Mouse (Mus musculus) fibroblast of lung, adult 2 months (primary cell): ENCODE results near the gene Srm.

Experiments used
- DNase-seq: peaks from one replicate; pipeline ENCODE4 v3.0.0-alpha.2; 2011; ENCODE audit warnings: low read depth

The Srm gene

DNA sequence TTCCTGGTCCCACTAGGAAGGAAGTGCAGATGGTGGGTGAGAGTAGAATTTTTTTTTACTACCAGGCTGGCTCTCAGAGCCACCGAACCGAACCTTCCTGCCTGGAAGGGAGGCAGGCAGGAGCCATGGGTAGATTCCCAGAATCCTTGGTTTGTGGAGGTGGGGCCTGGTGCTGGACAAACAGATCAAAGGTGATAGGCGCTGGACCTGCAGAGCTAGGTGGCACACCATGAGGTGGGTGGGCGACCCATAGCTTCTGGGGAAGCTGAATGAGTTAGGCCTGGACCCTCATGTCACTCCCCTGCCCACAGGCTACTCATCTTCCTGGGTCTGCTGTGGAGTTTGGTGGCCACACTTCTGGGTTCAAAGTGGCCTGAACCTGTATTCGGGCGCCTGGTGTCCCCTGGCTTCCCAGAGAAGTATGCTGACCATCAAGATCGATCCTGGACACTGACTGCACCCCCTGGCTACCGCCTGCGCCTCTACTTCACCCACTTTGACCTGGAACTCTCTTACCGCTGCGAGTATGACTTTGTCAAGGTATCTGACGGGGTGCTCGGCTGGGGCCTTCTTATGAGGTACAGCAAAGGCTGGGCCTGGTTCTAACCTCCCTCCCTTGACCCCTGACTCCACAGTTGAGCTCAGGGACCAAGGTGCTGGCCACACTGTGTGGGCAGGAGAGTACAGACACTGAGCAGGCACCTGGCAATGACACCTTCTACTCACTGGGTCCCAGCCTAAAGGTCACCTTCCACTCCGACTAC lies 11.2 kb downstream of the Srm start, which contains the start of gene Masp2:
Gene Masp2 (plus strand): TSS at position 198 of the 764 bp plus-strand sequence.
- no peak for DNase-seq

DNA sequence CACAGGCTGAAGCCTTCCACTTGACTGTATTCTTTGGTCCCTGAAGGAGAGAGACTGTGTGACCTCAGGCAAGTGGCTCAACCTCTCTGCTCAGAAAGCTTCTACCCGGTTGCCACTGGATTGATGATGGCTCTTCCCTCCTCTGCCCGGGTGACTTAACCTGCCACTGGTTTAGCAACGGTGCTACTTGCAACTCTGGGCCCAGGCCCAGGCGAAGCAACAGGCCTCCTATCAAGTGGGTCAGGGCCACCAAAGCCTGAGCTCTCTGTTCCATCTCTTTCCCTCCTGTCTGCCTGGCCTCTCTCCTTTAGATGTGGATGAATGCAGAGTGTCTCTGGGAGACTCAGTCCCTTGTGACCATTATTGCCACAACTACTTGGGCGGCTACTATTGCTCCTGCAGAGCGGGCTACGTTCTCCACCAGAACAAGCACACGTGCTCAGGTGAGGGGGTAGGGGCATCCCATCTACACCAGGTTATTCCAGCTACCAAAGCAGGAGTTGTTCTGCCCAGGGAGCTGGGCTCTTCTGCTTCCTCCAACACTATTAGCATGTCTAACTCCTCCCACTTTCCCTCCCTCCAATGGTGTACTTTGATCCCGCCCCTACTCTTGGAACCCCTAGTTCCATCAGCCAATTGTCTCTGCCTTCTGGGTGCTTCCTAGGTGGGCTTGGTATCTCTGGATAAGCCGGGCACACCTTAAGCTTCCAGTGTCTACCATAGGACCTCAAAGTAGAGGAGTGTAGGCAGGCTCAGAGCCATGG lies 12.3 kb downstream of the Srm start:
- DNase-seq, result no peak

DNA sequence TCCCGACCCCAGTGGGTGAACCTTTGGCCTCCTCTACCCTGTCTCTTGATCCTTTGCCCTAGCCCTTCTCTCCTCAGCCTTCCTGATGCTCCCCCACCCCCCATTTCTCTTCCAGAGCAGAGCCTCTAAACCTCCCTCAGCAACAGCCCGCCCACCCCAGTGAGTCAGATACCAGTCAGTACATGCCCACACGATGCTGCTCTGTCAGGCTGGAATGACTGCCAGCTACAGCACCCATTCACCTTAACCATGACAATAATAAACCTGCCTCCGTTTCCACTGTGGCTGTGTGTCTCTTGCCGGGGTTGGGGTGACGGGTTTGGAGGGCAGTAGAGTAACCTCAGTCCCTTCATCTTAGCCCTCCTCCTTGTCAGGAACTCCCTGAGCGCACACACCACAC lies 12.8 kb downstream of the Srm start:
- no peak for DNase-seq

DNA sequence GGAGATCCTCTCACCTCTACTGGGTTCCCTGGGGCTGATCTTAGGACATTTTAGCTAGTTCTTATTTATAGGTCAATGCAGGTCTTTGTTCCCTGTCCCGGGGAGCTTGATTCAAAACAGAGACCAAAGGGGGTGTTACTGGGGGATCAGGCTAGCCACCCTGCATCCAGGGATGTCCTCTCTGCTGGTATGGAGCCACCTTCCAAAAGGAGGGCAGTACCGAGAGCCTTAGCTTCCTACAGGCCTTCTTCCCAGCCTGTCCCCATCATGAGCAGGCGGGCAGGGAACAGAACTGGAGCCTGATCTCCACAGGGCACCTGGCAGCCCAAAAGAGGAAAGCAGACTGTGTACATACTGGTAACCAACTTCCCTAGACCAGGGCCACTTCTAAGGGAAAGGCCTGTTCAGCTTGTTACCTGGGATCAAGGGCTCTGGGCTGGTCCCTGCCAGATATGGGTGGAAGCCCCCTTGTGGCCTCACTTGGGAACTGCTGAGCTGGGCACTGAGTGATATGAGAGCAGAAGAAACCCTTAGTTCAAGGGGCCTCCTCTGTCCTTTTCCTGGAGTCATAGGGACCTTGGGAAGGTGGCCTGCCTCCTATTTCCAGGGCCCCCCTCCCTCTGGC lies 13.3 kb downstream of the Srm start:
- DNase-seq, result no peak

DNA sequence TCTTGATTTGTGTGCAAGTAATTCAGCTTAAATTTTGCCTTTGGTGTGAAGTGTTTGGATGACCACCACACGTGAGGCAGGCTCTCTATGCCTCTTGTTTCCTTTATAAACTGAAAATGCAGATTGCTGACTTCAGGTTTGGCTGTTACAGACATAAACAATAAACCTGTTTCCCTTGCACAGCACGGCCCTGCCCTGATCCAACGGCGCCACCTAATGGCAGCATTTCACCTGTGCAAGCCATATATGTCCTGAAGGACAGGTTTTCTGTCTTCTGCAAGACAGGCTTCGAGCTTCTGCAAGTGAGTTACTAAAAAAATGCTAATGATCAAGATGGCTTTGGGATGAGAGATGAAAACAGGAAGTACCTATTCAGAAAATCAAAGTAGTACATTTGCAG lies 16.5 kb downstream of the Srm start:
- DNase-seq, result no peak

DNA sequence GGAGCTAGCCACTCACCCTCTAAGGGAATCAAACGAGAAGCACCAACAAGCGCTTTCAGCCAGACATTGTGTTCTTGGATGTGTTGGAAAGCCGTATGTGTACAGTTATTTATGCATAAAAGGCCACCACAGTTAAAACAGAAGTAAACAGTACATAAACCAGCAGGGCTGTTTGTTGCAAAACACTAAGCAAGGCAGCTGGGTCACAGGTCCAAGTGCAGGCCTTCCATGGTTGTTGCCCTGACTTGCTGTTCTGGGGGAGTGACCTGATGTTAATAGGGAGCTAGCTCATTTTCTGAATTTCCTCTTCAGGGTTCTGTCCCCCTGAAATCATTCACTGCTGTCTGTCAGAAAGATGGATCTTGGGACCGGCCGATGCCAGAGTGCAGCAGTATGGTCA lies 18.5 kb downstream of the Srm start:
- DNase-seq, result no peak

DNA sequence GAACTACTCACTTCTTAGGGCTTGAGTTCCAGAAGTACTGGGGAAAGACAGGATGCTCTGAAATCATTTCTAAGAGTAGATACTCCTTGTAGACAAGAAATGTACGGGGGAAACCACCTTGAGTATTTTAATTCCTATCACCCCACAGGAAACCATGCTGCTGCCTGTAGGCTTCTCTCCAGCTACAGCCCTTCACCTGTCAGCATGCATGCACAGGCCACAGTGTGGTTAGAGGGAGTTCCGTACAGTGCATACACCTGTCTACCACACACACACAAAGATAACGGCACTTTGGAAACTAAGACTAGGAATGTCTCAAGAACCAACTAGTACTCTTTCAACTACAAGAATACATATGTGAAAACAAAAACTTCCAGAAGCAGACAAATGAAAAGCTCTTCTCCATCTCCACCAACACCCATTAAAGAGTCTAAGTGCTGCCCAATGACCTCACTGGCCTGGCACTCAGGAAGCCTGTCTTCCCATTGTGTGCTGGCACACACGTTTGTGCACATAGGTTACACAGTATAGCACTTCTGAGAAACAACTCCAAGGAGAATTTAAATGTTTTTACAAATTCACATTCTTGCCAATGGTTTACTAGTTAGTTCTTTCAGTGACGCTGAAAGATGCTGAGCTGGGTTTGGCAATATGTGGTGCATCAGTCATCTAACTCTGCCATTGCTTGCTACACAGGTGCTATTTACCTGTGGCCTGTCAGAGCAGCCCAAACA lies 19.5 kb downstream of the Srm start:
- DNase-seq, result no peak

DNA sequence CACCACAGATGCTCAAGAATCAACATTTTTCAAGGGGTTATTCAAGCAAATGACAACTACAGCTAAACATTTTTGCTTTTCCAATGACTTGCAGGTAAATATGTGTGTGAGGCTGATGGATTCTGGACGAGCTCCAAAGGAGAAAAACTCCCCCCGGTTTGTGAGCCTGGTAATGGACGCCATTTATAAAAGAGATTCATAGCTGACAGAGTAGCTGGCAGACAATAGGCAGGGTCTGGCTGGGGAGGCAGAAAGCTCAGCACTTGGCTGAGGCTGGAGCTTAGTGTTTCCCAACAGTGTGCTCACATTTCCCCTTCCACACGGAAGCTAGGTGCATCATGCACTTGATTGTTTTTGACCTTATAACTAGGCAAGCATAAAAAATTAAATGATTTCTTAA lies 21.3 kb downstream of the Srm start:
- no peak for DNase-seq

DNA sequence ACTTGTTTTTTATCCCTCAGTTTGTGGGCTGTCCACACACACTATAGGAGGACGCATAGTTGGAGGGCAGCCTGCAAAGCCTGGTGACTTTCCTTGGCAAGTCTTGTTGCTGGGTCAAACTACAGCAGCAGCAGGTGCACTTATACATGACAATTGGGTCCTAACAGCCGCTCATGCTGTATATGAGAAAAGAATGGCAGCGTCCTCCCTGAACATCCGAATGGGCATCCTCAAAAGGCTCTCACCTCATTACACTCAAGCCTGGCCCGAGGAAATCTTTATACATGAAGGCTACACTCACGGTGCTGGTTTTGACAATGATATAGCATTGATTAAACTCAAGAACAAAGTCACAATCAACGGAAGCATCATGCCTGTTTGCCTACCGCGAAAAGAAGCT lies 22.4 kb downstream of the Srm start:
- no peak for DNase-seq

DNA sequence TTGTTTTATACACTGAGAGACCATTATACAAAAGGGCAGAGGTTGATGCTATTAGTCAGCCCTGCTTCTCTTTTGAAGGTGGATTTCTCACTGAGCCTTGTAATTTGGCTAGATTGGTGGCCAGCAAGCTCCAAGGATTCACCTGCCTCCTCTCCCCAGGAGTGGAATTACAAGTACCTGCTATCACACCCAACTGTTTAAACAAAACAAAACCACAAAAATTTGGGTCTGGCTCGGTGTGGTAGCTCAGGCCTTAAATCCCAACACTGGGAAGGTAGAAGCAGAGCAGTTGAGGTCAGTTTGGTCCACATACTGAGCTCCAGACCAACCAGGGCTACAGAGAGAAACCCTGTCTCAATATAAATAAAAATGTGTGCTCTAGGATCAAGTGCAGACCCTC lies 28.5 kb downstream of the Srm start:
- no peak for DNase-seq

DNA sequence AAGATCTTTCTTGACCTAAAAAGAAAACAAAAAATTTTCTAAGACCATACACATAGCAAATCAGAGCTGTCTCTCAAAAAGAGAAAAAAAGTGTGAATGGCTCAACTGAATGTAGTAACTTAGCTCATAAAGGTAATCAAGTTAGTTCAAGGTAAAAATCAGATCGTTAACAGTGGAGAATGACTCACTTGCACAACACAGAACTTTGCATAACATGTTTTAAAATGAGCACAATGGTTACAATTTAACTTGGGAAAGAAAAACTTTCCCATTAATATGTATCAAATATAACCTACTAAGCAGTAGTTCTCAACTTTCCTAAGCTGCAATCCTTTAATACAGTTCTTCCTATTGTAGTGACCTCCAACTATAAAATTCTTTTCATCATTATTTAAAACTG lies 29.4 kb downstream of the Srm start:
- no peak for DNase-seq

DNA sequence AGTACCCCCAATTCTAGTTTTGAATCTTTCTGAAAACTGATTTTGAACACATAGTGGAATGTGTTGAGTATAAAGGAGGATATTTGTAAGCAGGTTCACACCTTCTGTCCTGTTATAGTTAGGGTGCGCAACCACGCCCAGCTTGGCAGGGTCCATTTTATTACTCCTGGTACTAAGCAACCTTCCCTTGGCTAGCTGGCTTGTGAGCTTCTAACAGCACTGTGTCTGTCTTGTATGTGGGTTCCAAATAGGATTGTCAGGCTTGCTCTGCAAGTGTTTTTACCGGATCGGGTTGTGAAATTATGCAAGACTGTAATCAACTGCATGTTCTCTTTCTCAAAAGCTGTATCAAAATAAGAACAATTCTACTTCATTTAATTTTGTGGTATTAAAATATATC lies 31.2 kb downstream of the Srm start:
- DNase-seq, result no peak

DNA sequence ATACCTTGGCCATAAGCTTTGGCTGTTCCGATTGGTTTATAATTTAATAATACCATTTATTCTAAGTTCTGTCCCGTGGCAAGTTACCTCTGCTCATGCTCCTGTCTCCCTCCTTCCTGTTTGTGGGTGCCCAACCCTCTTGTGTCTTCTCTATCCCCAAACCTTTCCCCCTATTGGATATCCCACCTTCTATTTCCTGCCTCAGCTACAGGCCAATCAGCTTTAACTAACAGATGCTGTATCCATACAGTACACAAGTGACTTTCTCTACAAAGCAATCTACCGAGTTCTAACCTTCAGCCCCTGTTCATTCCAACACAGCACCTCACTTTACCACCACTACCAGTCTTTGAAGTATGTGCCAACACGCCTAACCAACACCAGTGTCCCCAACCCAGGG lies 32.3 kb downstream of the Srm start:
- DNase-seq, result no peak

DNA sequence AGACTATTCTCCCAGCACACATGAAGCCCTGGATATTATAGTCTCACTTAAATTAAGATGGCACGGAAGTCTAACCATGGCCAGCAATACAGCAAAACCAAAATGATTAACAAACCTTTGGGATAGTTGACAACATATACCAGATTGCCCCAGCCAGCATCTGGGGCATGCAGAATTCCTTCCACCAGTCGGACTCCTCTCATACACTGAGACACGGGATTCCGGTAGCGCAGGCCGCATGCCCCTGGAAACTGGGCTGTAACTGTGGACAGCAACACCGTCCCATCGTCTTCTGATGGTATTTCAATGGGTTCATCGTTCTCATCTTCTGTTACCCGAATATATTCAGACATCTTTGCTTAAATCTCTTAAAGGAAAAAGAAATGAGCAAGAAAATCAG lies 33.7 kb downstream of the Srm start:
- no peak for DNase-seq

DNA sequence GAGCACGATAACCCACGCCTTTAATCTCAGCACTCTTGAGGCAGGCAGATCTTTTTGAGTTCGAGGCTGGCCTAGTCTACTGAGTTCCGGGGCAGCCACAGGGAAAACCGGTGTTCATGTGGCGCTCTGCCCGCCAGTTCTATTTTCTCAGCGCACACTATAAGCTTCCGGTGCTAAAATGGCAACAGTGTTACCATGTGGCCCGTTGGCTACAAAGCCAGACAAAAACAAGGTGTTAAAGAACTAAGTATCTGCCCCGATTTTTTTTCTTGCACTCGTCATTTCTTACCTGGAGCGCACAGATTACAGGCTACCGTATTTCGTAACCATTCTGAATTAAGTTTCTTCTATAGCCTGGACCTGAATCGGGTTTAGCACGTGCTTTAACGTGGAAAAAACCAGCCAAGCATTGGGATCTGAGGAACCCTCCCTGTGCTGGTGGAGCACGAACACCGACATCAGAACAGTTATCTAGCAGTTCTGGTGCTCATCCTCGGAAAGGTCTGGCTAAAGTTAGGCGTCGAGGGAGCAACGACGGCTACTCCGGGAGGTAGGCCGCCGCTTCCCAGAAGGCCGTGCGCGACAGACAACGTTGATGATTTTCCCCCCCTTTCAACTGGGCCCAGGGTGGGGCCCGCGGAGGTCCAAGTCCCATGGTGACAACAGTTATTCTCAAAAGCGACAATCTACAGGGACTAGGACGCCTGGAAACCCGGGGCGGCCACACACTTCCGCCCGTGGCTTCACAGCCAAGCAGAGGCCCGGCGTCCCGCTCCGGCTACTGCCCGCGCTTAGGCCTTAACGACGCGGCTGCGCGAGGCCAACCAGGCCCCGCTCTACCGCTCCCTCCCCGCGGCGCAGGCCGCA lies 34.7 kb downstream of the Srm start:
- DNase-seq, result no peak

DNA sequence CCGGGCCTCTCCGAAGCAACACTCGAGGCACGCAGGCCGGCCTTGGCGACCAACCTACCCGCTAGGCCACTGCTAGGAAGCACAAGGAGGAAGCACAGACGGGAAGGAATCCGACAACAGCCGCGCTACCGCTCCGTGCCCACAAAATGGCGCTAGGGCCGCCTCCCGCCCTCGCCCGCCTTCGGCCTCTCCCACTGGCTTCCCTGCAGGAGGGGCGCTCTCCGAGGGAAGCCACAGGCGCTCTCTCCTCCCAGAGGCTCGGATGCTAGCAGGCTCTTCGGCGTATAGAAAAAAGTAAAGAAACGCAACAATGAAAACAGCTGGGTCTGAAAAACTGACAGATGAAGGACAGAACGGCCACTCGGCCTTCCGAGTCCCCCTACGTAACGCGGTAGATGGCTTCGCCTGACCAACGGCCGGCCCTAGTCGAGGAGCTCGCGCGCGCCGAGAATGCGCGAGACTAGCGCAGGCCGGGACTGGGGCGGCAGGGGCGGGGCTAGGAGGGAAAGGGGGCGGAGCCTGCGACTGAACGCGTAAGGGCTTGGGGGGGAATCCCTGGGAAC lies 35.4 kb downstream of the Srm start, which contains the start of gene Tardbp:
Gene Tardbp (minus strand): TSS at position 397 of the 563 bp plus-strand sequence.
- DNase-seq, result peak; percentile 80

DNA sequence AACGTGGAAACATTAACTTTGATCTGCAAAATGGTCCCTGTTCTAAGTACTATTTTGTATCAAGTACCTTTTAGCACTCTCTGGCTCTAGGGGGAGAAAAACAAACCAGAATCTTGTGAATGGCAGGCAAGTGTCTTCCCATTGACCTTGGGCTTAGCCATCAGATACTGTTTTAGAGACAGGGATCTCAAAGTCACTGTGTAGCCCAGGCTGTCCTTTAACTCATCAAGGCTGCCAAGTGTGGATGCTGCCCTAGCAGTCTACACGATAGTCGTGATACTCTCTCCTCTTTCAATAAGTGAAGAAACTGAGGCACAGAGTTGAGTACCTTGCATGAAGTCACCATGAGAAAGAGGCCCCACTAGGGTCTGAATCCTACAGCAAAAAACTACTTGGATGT lies 35.9 kb downstream of the Srm start:
- DNase-seq, result no peak

DNA sequence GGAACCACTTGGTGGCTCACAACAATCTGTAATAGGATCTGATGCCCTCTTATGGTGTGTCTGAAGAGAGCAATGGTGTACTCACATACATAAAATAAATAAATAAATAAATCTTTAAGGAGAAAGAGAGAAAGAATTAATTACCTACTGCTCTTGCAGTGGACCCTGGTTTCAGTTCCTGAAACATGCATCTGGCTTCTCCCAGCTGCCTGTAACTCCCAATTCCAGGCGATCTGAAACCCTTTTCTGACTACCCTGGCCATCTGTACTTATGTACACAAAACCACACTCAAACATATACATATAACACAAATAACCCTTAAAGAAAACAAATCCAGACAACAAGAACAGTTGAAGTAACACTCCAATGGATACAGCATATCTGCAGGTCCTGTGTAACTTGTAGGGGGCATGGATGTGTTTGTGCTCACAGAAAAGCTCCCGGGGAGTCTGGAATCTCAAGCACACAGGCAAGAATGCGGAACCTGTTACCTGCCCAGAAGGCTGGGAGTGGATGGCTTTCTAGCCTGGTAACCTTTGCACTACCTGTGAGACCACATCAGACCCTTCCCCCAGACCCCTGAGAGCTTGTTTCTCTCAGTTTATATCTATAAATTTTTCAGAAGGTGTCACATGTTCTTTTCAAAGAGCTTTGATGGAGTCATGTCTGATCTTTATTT lies 40.9 kb downstream of the Srm start:
- DNase-seq, result no peak

DNA sequence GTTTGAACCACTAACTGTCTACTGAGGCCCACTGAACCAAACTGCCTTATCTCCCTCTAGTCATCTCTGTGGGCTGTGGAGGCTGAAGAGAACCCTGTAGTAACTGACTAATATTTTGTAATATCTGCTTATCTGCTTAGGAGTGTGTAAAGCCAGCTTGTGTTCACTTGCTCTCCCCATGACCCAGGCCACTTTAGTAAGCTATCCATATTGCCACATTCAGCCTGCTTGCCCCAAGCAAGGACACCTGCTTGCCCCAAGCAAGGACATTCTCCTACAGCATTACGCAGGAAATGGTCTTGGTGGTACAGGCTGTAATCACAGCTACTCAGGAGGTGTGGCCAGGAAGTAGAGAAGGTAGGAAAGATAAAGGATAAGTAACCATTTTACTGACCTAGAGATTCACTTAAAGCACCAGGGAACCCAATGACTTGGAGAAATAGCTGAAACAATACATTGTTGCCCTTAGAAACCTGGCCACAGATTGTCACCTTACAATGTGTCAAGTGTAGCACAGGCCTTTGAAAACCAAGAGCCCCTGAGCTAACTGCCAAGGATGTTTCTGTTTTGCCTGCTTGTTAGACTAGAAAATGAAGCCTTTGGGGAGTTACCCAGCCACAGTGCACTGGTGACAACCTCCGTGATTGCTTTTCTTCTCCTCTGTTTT lies 42.2 kb downstream of the Srm start:
- no peak for DNase-seq

DNA sequence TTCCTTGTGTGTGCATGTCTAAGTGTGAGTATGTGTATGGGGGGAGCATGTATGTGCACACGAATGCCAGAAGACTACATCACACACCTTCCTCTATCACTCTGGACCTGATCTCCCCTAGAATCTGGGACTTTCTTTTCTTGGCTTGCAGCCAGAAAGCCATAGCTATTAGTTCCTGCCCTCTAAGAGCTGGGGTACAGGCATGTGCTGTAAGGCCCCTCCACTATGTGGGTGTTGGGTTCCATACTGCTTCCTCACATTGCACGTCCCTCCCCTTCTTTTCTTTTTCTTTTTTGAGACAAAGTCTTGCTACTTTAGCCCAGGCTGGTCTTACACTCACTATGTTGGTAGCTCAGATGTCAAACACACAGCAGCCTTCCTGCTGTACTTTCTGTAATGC lies 44.0 kb downstream of the Srm start:
- DNase-seq, result no peak
